Mouse (Mus musculus) bone marrow, adult 2 months (tissue): ENCODE results near the gene Ccl25. TPM values are rescaled to one million over a fixed set of nuclear protein-coding genes. Genes with fewer than 3 reads are reported as not detected.

Source experiments
- H3K27ac ChIP-seq: fragments of 200-500 bp; 2 replicates; pipeline ENCODE4 v1.5.1; 2012; ENCODE audit warnings: low read depth, mild to moderate bottlenecking, control low read depth, inconsistent platforms, low read length; ENCODE audit not compliant: control insufficient read depth, poor library complexity, insufficient read depth
- H3K4me1 ChIP-seq: fragments of 200-500 bp; 2 replicates; pipeline ENCODE4 v1.6.1; 2011; ENCODE audit warnings: low read length; ENCODE audit not compliant: control insufficient read depth, insufficient read depth
- H3K4me3 ChIP-seq: fragments of 200-500 bp; replicated peaks from 2 replicates; pipeline ENCODE3; 2011; ENCODE audit warnings: mild to moderate bottlenecking, low read depth, low read length, control low read depth; ENCODE audit not compliant: control insufficient read depth
- CTCF ChIP-seq: fragments of 200-500 bp; IDR thresholded peaks from 2 replicates; pipeline ENCODE4 v1.5.1; 2011; ENCODE audit warnings: low read length, control low read depth; ENCODE audit not compliant: control insufficient read depth, insufficient read depth
- POLR2A ChIP-seq: fragments of 200-500 bp; IDR thresholded peaks from 2 replicates; pipeline ENCODE4 v1.6.1; 2011; ENCODE audit warnings: low read depth, mild to moderate bottlenecking, control low read depth, low read length, borderline replicate concordance; ENCODE audit not compliant: control insufficient read depth
- WGBS: fragments of 180-500 bp; shearing (Covaris S2); methylation state at CpG from one replicate; pipeline ENCODE4 v1.1.7; 2018; 5-methylcytosine and 5-hydroxymethylcytosine counted together
- polyA plus RNA-seq: library from polyadenylated mRNA; stranded (reverse); fragments of >200 nt; gene quantifications from 2 replicates; pipeline ENCODE4 v1.2.4, GENCODE M21; 2011; ENCODE audit warnings: low replicate concordance; ENCODE audit not compliant: missing spikeins, insufficient read depth, insufficient read length

Ccl25 gene
- polyA plus RNA-seq, 1 experiment, result 17.5 TPM

- Histone ChIP-seq H3K4me1 (no peaks in the 10 kb centered on the region; the same call in 1 of the 2 replicates), H3K27ac (peak overlapping the region; percentile 97), H3K4me3 (peak overlapping the region; percentile 77)
- WGBS, result under 1% methylated on average over 42 of the region's 42 CpGs
- TF ChIP-seq CTCF (no peak), POLR2A (no peak)
Measured at GRCm38 (mm10) chr8:4324525-4324924, 485 bp upstream of the Ccl25 start.

GRCm38 (mm10) chr8:4325751-4326036, 684 bp downstream of the Ccl25 start:
- peak overlapping the region; percentile 83; the same call in 1 of the 2 replicates for H3K27ac ChIP-seq
- no peaks in the 10 kb centered on the region; the same call in 1 of the 2 replicates for H3K4me1 ChIP-seq
- no peak for TF ChIP-seq POLR2A
- no peak for TF ChIP-seq CTCF
- WGBS, result 12% methylated on average over 7 of the region's 7 CpGs
- peak overlapping the region; percentile 95 for H3K4me3 ChIP-seq

DNA sequence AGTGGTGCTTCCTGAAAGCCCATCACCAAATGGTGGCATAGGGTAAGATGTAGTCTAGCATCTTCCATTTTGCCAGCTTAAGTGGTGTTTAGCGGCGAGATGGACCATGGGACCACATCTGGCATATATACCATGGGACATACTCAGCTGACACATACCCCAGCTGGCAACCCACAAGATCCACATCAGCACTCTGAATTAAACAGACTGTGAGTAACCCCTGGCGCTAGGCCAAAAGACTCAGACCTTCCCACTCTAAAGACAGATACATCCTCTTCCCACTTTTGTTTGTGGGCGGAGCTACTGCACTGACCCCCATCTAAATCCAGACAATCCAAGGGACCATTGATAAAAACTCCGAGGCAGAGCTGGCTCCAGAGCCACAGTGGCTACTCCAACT, 4.0 kb downstream of the Ccl25 start:
- TF ChIP-seq POLR2A, result no peak
- no peak for TF ChIP-seq CTCF
- Histone ChIP-seq H3K4me1 (no peaks in the 10 kb centered on the region; the same call in 1 of the 2 replicates), H3K27ac (no peak overlapping the region), H3K4me3 (no peak overlapping the region)
- 89% methylated on average over 5 of the region's 5 CpGs for WGBS

- whole genome bisulfite sequencing, result 94% methylated on average over 1 of the region's 1 CpGs
- Histone ChIP-seq H3K4me1 (no peaks in the 10 kb centered on the region), H3K4me3 (no peak overlapping the region), H3K27ac (no peak overlapping the region)
- no peak for TF ChIP-seq POLR2A
- TF ChIP-seq CTCF, result no peak
Measured at GRCm38 (mm10) chr8:4333966-4334365, 9.0 kb downstream of the Ccl25 start.

DNA sequence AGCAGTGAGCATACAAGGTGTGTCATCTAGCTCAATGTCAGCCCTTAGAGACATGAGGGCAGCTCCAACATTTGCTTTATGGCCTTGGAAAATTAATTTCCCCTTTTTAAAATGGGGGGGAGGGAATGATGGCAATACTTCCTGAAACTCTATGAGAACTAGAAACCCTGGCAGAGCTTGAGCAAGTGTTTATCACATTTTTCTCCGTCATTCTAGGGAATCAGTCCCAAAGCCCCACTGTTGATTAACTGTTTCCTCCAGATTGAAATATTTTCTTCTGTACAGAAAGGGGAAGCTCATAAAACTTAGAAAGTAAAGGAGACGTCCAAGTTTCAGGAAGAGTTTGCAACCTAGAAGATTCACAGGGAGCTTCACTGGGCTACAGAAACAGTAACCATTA, 10.7 kb downstream of the Ccl25 start:
- Histone ChIP-seq H3K27ac (no peak overlapping the region), H3K4me3 (no peak overlapping the region), H3K4me1 (no peaks in the 10 kb centered on the region)
- 38% methylated on average over 2 of the region's 2 CpGs for WGBS
- TF ChIP-seq POLR2A (no peak), CTCF (no peak)

DNA sequence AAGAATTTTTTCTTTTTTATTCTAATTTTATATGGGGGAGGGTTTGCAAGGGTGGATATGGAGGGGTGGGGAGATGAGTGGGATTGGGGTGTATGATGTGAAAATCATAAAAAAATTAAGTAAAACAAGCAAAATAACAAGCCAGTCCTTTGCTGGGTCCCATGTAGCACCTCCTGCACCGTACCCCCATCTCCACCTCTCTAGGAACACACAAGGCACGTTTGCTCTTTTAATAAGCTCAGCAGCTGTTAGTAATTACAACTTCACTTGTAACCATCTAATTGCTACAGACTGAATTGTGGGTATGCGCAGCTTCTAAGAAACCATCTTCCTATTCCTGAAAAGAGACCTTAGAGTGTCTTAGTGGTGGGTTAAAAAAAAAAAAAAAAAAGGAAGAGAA, 15.2 kb downstream of the Ccl25 start:
- no peak overlapping the region for H3K4me3 ChIP-seq
- H3K4me1 ChIP-seq, result no peaks in the 10 kb centered on the region
- H3K27ac ChIP-seq, result no peak overlapping the region
- TF ChIP-seq POLR2A (no peak), CTCF (no peak)
- WGBS, result 81% methylated on average over 3 of the region's 3 CpGs

DNA sequence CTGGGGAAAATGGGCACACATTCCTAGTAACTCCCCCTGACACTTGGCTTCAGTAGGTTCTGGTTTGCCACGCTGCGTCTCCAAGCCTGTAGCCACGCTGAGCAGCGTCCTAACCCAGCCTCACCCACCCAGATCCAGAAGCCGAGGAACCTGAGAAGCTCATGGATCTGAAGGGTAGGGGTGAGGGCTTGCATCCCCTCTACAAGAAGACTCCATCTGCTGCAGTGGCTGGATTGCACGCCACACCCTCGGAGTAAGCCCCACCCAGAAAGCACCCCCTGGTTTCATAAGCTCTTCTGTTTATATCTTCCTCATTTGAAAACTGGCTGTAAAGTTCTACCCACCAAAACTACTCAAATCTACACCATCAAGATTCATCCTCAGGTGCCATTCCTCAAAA, 22.7 kb downstream of the Ccl25 start:
- peak overlapping the region; percentile 14 for H3K4me3 ChIP-seq

GRCm38 (mm10) chr8:4348275-4348674, 23.3 kb downstream of the Ccl25 start:
- TF ChIP-seq POLR2A (no peak), CTCF (no peak)
- Histone ChIP-seq H3K27ac (peak overlapping the region; percentile 64), H3K4me1 (no peaks in the 10 kb centered on the region; the same call in 1 of the 2 replicates), H3K4me3 (peak overlapping the region; percentile 37)
- WGBS, result 20% methylated on average over 12 of the region's 12 CpGs

More for the DNA sequence above, 22.7 kb downstream of the Ccl25 start:
- TF ChIP-seq CTCF, result no peak
- no peak for TF ChIP-seq POLR2A
- 39% methylated on average over 7 of the region's 7 CpGs for WGBS
- H3K4me1 ChIP-seq, result no peaks in the 10 kb centered on the region; the same call in 1 of the 2 replicates
- peak overlapping the region; percentile 64; the same call in 1 of the 2 replicates for H3K27ac ChIP-seq

DNA sequence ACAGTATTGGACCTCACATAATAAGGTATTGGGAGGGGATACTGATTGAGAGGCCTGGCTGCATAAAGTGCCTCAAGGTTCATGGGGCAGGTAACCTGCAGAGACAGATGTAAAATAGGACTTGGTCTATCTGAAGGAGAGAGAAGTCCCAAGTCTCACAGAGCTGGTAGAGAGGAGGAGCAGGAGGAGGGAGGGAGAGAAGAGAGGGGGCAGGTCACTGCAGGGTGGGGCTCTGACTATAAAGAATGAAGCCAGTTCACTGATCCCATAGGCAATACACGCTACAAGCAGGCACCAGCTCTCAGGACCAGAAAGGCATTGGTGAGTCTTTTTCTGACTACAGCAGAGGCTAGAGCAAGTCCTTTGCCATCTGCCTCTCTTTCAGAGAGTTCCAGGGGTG, 24.3 kb downstream of the Ccl25 start:
- TF ChIP-seq POLR2A (no peak), CTCF (no peak)
- Histone ChIP-seq H3K4me1 (no peaks in the 10 kb centered on the region; the same call in 1 of the 2 replicates), H3K27ac (no peak overlapping the region), H3K4me3 (no peak overlapping the region)
- WGBS, result 86% methylated on average over 1 of the region's 1 CpGs
